Mouse (Mus musculus) inflammation-experienced regulatory T-cells, adult 6 months (primary cell): ENCODE results near the gene Arcn1. TPM values are rescaled to one million over a fixed set of nuclear protein-coding genes. Genes with fewer than 3 reads are reported as not detected.
"Not testable (repeated sequence)": the region's sequence is repeated elsewhere in the genome, so short reads cannot be mapped to it uniquely, and the experiment has no call there.

Experiments used
- ATAC-seq: one replicate; pipeline ENCODE4 v1.8.0; 2017
- polyA plus RNA-seq, 3 experiments: library from polyadenylated mRNA; unstranded; fragments of 100-300 nt; shearing (Covaris generic); gene quantifications; one replicate each; pipeline ENCODE4 v1.2.1; 2017

Gene Arcn1
- polyA plus RNA-seq = 100 to 1,000 TPM in 1 of 3 experiments, 10 to 100 TPM in 2; 64.6 to 101 (median 67.3) TPM

- ATAC-seq = peak; percentile 73
Observed at GRCm38 (mm10) chr9:44767101-44768028, at the start of gene Arcn1, which contains the start of gene Ift46. TSS of gene Arcn1 (minus strand) at chr9:44767845. TSS of gene Ift46 (plus strand) at chr9:44767908.

GRCm38 (mm10) chr9:44814179-44814578 lies 46.5 kb upstream of the Arcn1 start:
- no peak for ATAC-seq

GRCm38 (mm10) chr9:44810316-44810715 lies 42.7 kb upstream of the Arcn1 start:
- no peak for ATAC-seq

- no peak for ATAC-seq
Observed at GRCm38 (mm10) chr9:44807778-44808177, 40.1 kb upstream of the Arcn1 start.

- no peak for ATAC-seq
Observed at GRCm38 (mm10) chr9:44807141-44807540, 39.5 kb upstream of the Arcn1 start.

- no peak for ATAC-seq
Observed at GRCm38 (mm10) chr9:44805536-44805935, 37.9 kb upstream of the Arcn1 start.

- ATAC-seq = no peak
Observed at GRCm38 (mm10) chr9:44804678-44805077, 37.0 kb upstream of the Arcn1 start.

- no peak for ATAC-seq
Observed at GRCm38 (mm10) chr9:44802808-44803450, 35.3 kb upstream of the Arcn1 start, which contains the start of gene Ttc36. TSS of gene Ttc36 (minus strand) at chr9:44803072.

GRCm38 (mm10) chr9:44801669-44802068 lies 34.0 kb upstream of the Arcn1 start:
- no peak for ATAC-seq

GRCm38 (mm10) chr9:44799958-44800324 lies 32.3 kb upstream of the Arcn1 start:
- ATAC-seq = no peak

- peak; percentile 85 for ATAC-seq
Observed at GRCm38 (mm10) chr9:44799102-44799957, 31.7 kb upstream of the Arcn1 start, which contains the start of gene Tmem25. TSS of gene Tmem25 (minus strand) at chr9:44799307.

GRCm38 (mm10) chr9:44798298-44798697 lies 30.7 kb upstream of the Arcn1 start:
- ATAC-seq = no peak

GRCm38 (mm10) chr9:44792842-44793241 lies 25.2 kb upstream of the Arcn1 start:
- ATAC-seq = no peak

GRCm38 (mm10) chr9:44772750-44773651 lies 5.4 kb upstream of the Arcn1 start:
- ATAC-seq = peak; percentile 98

- ATAC-seq = peak; percentile 7
Observed at GRCm38 (mm10) chr9:44772392-44772749, 4.7 kb upstream of the Arcn1 start.

- no peak for ATAC-seq
Observed at GRCm38 (mm10) chr9:44771376-44771775, 3.7 kb upstream of the Arcn1 start.

- ATAC-seq = not testable (repeated sequence)
Observed at GRCm38 (mm10) chr9:44768029-44768394, 367 bp upstream of the Arcn1 start.

GRCm38 (mm10) chr9:44760873-44761272 lies 6.8 kb downstream of the Arcn1 start:
- ATAC-seq = peak; percentile 50

GRCm38 (mm10) chr9:44748473-44748872 lies 19.2 kb downstream of the Arcn1 start:
- ATAC-seq = no peak

GRCm38 (mm10) chr9:44747341-44747740 lies 20.3 kb downstream of the Arcn1 start:
- ATAC-seq = no peak

- ATAC-seq = no peak
Observed at GRCm38 (mm10) chr9:44746666-44747065, 21.0 kb downstream of the Arcn1 start.

GRCm38 (mm10) chr9:44745371-44745770 lies 22.3 kb downstream of the Arcn1 start:
- no peak for ATAC-seq
